Mouse (Mus musculus): ENCODE measurements around the gene Tmem150a. TPM values are rescaled to one million over a fixed set of nuclear protein-coding genes. Genes with fewer than 3 reads are reported as not detected.
A peak's percentile ranks its signal among the peaks of the same experiment; 100 is the strongest.

Gene Tmem150a
- polyA plus RNA-seq, 1 experiment, result 0.44 TPM

- no peak for TF ChIP-seq GATA1 (IDR thresholded peaks at IDR 0.05; ENCODE audit: low read length)
- H3K9me3 ChIP-seq (ENCODE audit: control insufficient read depth, low read length), result no peaks in the 10 kb centered on the region
- H3K4me3 ChIP-seq (replicated peaks), result no peak overlapping the region
- H3K4me1 ChIP-seq (ENCODE audit: control insufficient read depth), result peaks cover 81% of the 10 kb centered on the region
- H3K36me3 ChIP-seq (ENCODE audit: control insufficient read depth), result peaks cover 73% of the 10 kb centered on the region
- no peaks in the 10 kb centered on the region for H3K27me3 ChIP-seq (ENCODE audit: control insufficient read depth)
Measured at GRCm38 (mm10) chr6:72386561-72386960, 31.3 kb downstream of the Tmem150a start.

- Histone ChIP-seq H3K4me1 (ENCODE audit: control insufficient read depth) (peaks cover 79% of the 10 kb centered on the region), H3K27me3 (ENCODE audit: control insufficient read depth) (no peaks in the 10 kb centered on the region), H3K9me3 (ENCODE audit: control insufficient read depth, low read length) (no peaks in the 10 kb centered on the region), H3K4me3 (replicated peaks) (peak overlapping the region; percentile 82), H3K36me3 (ENCODE audit: control insufficient read depth) (peaks cover 77% of the 10 kb centered on the region)
- TF ChIP-seq TAL1 (IDR thresholded peaks at IDR 0.05; ENCODE audit: low read length) (no peak), GATA1 (IDR thresholded peaks at IDR 0.05; ENCODE audit: low read length) (no peak)
Measured at GRCm38 (mm10) chr6:72387816-72388215, 32.6 kb downstream of the Tmem150a start.

- no peaks in the 10 kb centered on the region for H3K27me3 ChIP-seq (ENCODE audit: control insufficient read depth)
- no peaks in the 10 kb centered on the region for H3K9me3 ChIP-seq (ENCODE audit: control insufficient read depth, low read length)
- TF ChIP-seq TAL1 (IDR thresholded peaks at IDR 0.05; ENCODE audit: low read length), result no peak
- no peak for TF ChIP-seq GATA1 (IDR thresholded peaks at IDR 0.05; ENCODE audit: low read length)
- peaks cover 79% of the 10 kb centered on the region for H3K4me1 ChIP-seq (ENCODE audit: control insufficient read depth)
- H3K4me3 ChIP-seq (replicated peaks), result peak overlapping the region; percentile 82
- H3K36me3 ChIP-seq (ENCODE audit: control insufficient read depth), result peaks cover 77% of the 10 kb centered on the region
Measured at GRCm38 (mm10) chr6:72388266-72388665, 33.0 kb downstream of the Tmem150a start.

- no peaks in the 10 kb centered on the region for H3K9me3 ChIP-seq (ENCODE audit: control insufficient read depth, low read length)
- H3K27me3 ChIP-seq (ENCODE audit: control insufficient read depth), result no peaks in the 10 kb centered on the region
- peaks cover 77% of the 10 kb centered on the region for H3K36me3 ChIP-seq (ENCODE audit: control insufficient read depth)
- H3K4me1 ChIP-seq (ENCODE audit: control insufficient read depth), result peaks cover 77% of the 10 kb centered on the region
- peak overlapping the region; percentile 82 for H3K4me3 ChIP-seq (replicated peaks)
- TF ChIP-seq TAL1 (IDR thresholded peaks at IDR 0.05; ENCODE audit: low read length) (no peak), GATA1 (IDR thresholded peaks at IDR 0.05; ENCODE audit: low read length) (no peak)
Measured at GRCm38 (mm10) chr6:72388791-72389329, 33.6 kb downstream of the Tmem150a start.

- Histone ChIP-seq H3K27me3 (ENCODE audit: control insufficient read depth) (no peaks in the 10 kb centered on the region), H3K36me3 (ENCODE audit: control insufficient read depth) (peaks cover 77% of the 10 kb centered on the region), H3K9me3 (ENCODE audit: control insufficient read depth, low read length) (no peaks in the 10 kb centered on the region), H3K4me3 (replicated peaks) (peak overlapping the region; percentile 82), H3K4me1 (ENCODE audit: control insufficient read depth) (peaks cover 76% of the 10 kb centered on the region)
- TF ChIP-seq GATA1 (IDR thresholded peaks at IDR 0.05; ENCODE audit: low read length) (peak; percentile 94), TAL1 (IDR thresholded peaks at IDR 0.05; ENCODE audit: low read length) (peak; percentile 82)
Measured at GRCm38 (mm10) chr6:72389471-72389940, 34.3 kb downstream of the Tmem150a start.

GRCm38 (mm10) chr6:72389941-72390771, 34.9 kb downstream of the Tmem150a start, which contains the start of gene Vamp8:
Gene Vamp8 (minus strand): TSS chr6:72390703.
- H3K4me1 ChIP-seq (ENCODE audit: control insufficient read depth), result peaks cover 72% of the 10 kb centered on the region
- H3K9me3 ChIP-seq (ENCODE audit: control insufficient read depth, low read length), result no peaks in the 10 kb centered on the region
- H3K4me3 ChIP-seq (replicated peaks), result peak within 1 kb of the TSS; percentile 82
- no peaks in the 10 kb centered on the region for H3K27me3 ChIP-seq (ENCODE audit: control insufficient read depth)
- TF ChIP-seq TAL1 (IDR thresholded peaks at IDR 0.05; ENCODE audit: low read length), result no peak
- TF ChIP-seq GATA1 (IDR thresholded peaks at IDR 0.05; ENCODE audit: low read length), result no peak
- H3K36me3 ChIP-seq (ENCODE audit: control insufficient read depth), result peaks cover 77% of the 10 kb centered on the region

- no peaks in the 10 kb centered on the region for H3K9me3 ChIP-seq (ENCODE audit: control insufficient read depth, low read length)
- H3K27me3 ChIP-seq (ENCODE audit: control insufficient read depth), result no peaks in the 10 kb centered on the region
- H3K4me3 ChIP-seq (replicated peaks), result peak overlapping the region; percentile 82
- peaks cover 76% of the 10 kb centered on the region for H3K36me3 ChIP-seq (ENCODE audit: control insufficient read depth)
- TF ChIP-seq GATA1 (IDR thresholded peaks at IDR 0.05; ENCODE audit: low read length), result no peak
- no peak for TF ChIP-seq TAL1 (IDR thresholded peaks at IDR 0.05; ENCODE audit: low read length)
- peaks cover 71% of the 10 kb centered on the region for H3K4me1 ChIP-seq (ENCODE audit: control insufficient read depth)
Measured at GRCm38 (mm10) chr6:72390795-72391521, 35.7 kb downstream of the Tmem150a start.

- peaks cover 62% of the 10 kb centered on the region for H3K4me1 ChIP-seq (ENCODE audit: control insufficient read depth)
- H3K4me3 ChIP-seq (replicated peaks), result peak overlapping the region; percentile 82
- TF ChIP-seq TAL1 (IDR thresholded peaks at IDR 0.05; ENCODE audit: low read length) (no peak), GATA1 (IDR thresholded peaks at IDR 0.05; ENCODE audit: low read length) (no peak)
- no peaks in the 10 kb centered on the region for H3K9me3 ChIP-seq (ENCODE audit: control insufficient read depth, low read length)
- H3K36me3 ChIP-seq (ENCODE audit: control insufficient read depth), result peaks cover 65% of the 10 kb centered on the region
- no peaks in the 10 kb centered on the region for H3K27me3 ChIP-seq (ENCODE audit: control insufficient read depth)
Measured at GRCm38 (mm10) chr6:72392341-72392740, 37.1 kb downstream of the Tmem150a start.

- Histone ChIP-seq H3K27me3 (ENCODE audit: control insufficient read depth) (no peaks in the 10 kb centered on the region), H3K4me1 (ENCODE audit: control insufficient read depth) (peaks cover 50% of the 10 kb centered on the region), H3K9me3 (ENCODE audit: control insufficient read depth, low read length) (no peaks in the 10 kb centered on the region), H3K4me3 (replicated peaks) (no peak overlapping the region), H3K36me3 (ENCODE audit: control insufficient read depth) (peaks cover 40% of the 10 kb centered on the region)
- TF ChIP-seq TAL1 (IDR thresholded peaks at IDR 0.05; ENCODE audit: low read length) (no peak), GATA1 (IDR thresholded peaks at IDR 0.05; ENCODE audit: low read length) (no peak)
Measured at GRCm38 (mm10) chr6:72396837-72397251, 41.6 kb downstream of the Tmem150a start.
